Comparison of ENCODE assay signal across 15 mouse cellular contexts in the genomic region with DNA sequence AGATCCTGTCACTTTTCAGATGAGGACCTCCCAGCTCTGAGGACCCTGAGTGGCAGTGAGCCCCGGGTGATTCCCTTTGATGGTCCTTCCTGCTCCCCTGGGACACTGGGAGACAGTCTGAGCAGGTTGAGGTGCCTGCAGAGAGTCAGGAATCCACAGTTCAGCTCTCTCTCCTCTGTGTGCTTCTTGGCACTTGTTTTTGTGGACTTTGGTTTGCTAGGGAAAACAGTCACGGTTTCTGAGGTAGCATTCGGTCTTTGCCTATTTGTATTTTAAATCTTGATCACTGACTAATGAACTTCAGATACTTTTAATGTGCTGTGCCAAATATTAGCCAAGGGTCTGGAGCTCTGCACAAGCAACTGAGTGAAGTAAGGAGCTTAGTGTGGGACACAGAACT.
"Had no signal": no experiment of that assay in that cellular context is flagged by ENCODE, and none has a peak within 500 bp of the region (broad histone marks: within the 10 kb centered on the region; RNA-seq: fewer than 3 reads in every experiment).

No protein-coding gene starts in this region.

- H3K27me3 ChIP-seq: limb, embryonic 13.5 days; liver, embryonic 12.5 days; liver, embryonic 15.5 days had no signal

- H3K9me3 ChIP-seq: limb, embryonic 10.5 days; liver, embryonic 12.5 days; liver, embryonic 15.5 days had no signal

- H3K27ac ChIP-seq: layer of hippocampus, adult 2 months; limb, embryonic 10.5 days; limb, embryonic 13.5 days; liver, embryonic 12.5 days; liver, embryonic 15.5 days had no signal

- DNase-seq: layer of hippocampus, adult 9-11 months; lung, adult 2 months; lung, postnatal 14 days; lung, postnatal 4 days; midbrain, embryonic 14.5 days; thymus, adult 2 months; thymus, postnatal 14 days; thymus, postnatal 4 days had no signal

- ATAC-seq: intestine, postnatal 0 days; liver, embryonic 12.5 days had no signal

- H3K9ac ChIP-seq: limb, embryonic 13.5 days; liver, embryonic 12.5 days; liver, embryonic 15.5 days had no signal

- H3K4me1 ChIP-seq: limb, embryonic 10.5 days; liver, embryonic 12.5 days; liver, embryonic 15.5 days had no signal

- H3K4me2 ChIP-seq: limb, embryonic 13.5 days; liver, embryonic 12.5 days; liver, embryonic 15.5 days; midbrain, embryonic 11.5 days had no signal

- H3K4me3 ChIP-seq: layer of hippocampus, adult 2 months; limb, embryonic 10.5 days; limb, embryonic 13.5 days; liver, embryonic 12.5 days; liver, embryonic 15.5 days had no signal
